Mouse (Mus musculus) MEL (cell line): Measurements from ENCODE around the gene Basp1.

Source experiments
- CHD1 ChIP-seq: IDR thresholded peaks from 2 replicates; pipeline ENCODE4 v1.6.1; 2012; ENCODE audit warnings: low read depth, mild to moderate bottlenecking, inconsistent platforms, low read length, improper control_type of control experiment
- MXI1 ChIP-seq: IDR thresholded peaks from 2 replicates; pipeline ENCODE4 v1.6.1; 2011; ENCODE audit warnings: mild to moderate bottlenecking, low read depth, low read length, improper control_type of control experiment

- no peak for TF ChIP-seq CHD1
- no peak for TF ChIP-seq MXI1
Observed at GRCm38 (mm10) chr15:25353498-25353897, 60.1 kb downstream of the Basp1 start.
